Mouse (Mus musculus) MEL (cell line): ENCODE data around the gene Tnfsf14. TPM values are rescaled to one million over a fixed set of nuclear protein-coding genes. Genes with fewer than 3 reads are reported as not detected.

ENCODE experiments used
- DNase-seq: peaks from one replicate; pipeline ENCODE4 v3.0.0; 2011; ENCODE audit warnings: low read depth, low spot score
- H3K27ac ChIP-seq: 2 replicates; pipeline ENCODE4 v1.5.1; 2012; ENCODE audit warnings: low read depth, mild to moderate bottlenecking, control low read depth, low read length, moderate library complexity; ENCODE audit not compliant: control insufficient read depth
- H3K27me3 ChIP-seq, 2 experiments: fragments of 150-350 bp in 1 of 2; sonication (generic) in 1 of 2; 2 replicates each; pipeline ENCODE4 v1.6.1; 2012; ENCODE audit warnings: low read length in 2 of 2, mild to moderate bottlenecking in 2 of 2, improper control_type of control experiment in 1 of 2, moderate library complexity in 1 of 2; ENCODE audit not compliant: insufficient read depth in 2 of 2, control insufficient read depth in 1 of 2
- H3K36me3 ChIP-seq, 2 experiments: 2 replicates each; pipeline ENCODE4 v1.6.1; 2012 to 2014; ENCODE audit warnings: low read length in 2 of 2, improper control_type of control experiment in 1 of 2, inconsistent platforms in 1 of 2, mild to moderate bottlenecking in 1 of 2; ENCODE audit not compliant: insufficient read depth in 2 of 2, control insufficient read depth in 1 of 2
- H3K4me1 ChIP-seq, 2 experiments: fragments of 150-350 bp in 1 of 2; sonication (generic) in 1 of 2; 2 replicates each; pipeline ENCODE4 v1.6.1; 2012; ENCODE audit warnings: low read length in 2 of 2, improper control_type of control experiment in 1 of 2, mild to moderate bottlenecking in 1 of 2; ENCODE audit not compliant: insufficient read depth in 2 of 2, control insufficient read depth in 1 of 2
- H3K4me3 ChIP-seq, 2 experiments: fragments of 150-350 bp in 1 of 2; sonication (generic) in 1 of 2; 2 replicates each; pipeline ENCODE4 v1.5.1; 2012; ENCODE audit warnings: low read depth in 2 of 2, low read length in 2 of 2, mild to moderate bottlenecking in 2 of 2, moderate library complexity in 2 of 2, control low read depth in 1 of 2, improper control_type of control experiment in 1 of 2; ENCODE audit not compliant: control insufficient read depth in 1 of 2, insufficient read depth in 1 of 2
- H3K79me2 ChIP-seq: 2 replicates; pipeline ENCODE4 v1.6.1; 2012; ENCODE audit warnings: mild to moderate bottlenecking, low read length, moderate library complexity; ENCODE audit not compliant: control insufficient read depth, poor library complexity, insufficient read depth
- H3K9ac ChIP-seq: 2 replicates; pipeline ENCODE4 v1.6.1; 2012; ENCODE audit warnings: low read depth, mild to moderate bottlenecking, control low read depth, low read length, moderate library complexity; ENCODE audit not compliant: control insufficient read depth, poor library complexity, severe bottlenecking
- H3K9me3 ChIP-seq: fragments of 150-350 bp; sonication (generic); replicated peaks from 2 replicates; pipeline ENCODE4 v1.6.1; 2012; ENCODE audit warnings: mild to moderate bottlenecking, low read length, improper control_type of control experiment, moderate library complexity; ENCODE audit not compliant: insufficient read depth
- BHLHE40 ChIP-seq: IDR thresholded peaks from 2 replicates; pipeline ENCODE4 v1.6.1; 2012; ENCODE audit warnings: low read depth, mild to moderate bottlenecking, inconsistent platforms, low read length, improper control_type of control experiment, borderline replicate concordance
- CHD1 ChIP-seq: IDR thresholded peaks from 2 replicates; pipeline ENCODE4 v1.6.1; 2012; ENCODE audit warnings: low read depth, mild to moderate bottlenecking, inconsistent platforms, low read length, improper control_type of control experiment
- CHD2 ChIP-seq: IDR thresholded peaks from 2 replicates; pipeline ENCODE4 v1.6.1; 2011; ENCODE audit warnings: low read length, improper control_type of control experiment
- CTCF ChIP-seq, 3 experiments: IDR thresholded peaks in 2 of 3; conservative IDR thresholded peaks in 1 of 3; 2 replicates each; pipeline ENCODE4 v1.5.1; 2011 to 2012; ENCODE audit warnings: low read length in 3 of 3, low read depth in 2 of 3, mild to moderate bottlenecking in 2 of 3, improper control_type of control experiment in 1 of 3, inconsistent platforms in 1 of 3, mixed read lengths in 1 of 3, moderate library complexity in 1 of 3; ENCODE audit not compliant: control insufficient read depth in 1 of 3, insufficient read depth in 1 of 3, poor library complexity in 1 of 3, severe bottlenecking in 1 of 3
- ELF1 ChIP-seq: IDR thresholded peaks from 2 replicates; pipeline ENCODE4 v1.6.1; 2014; ENCODE audit warnings: low read depth, mild to moderate bottlenecking, inconsistent platforms, low read length, improper control_type of control experiment, moderate library complexity
- ETS1 ChIP-seq: IDR thresholded peaks from 2 replicates; pipeline ENCODE4 v1.6.1; 2012; ENCODE audit warnings: low read depth, mild to moderate bottlenecking, inconsistent platforms, low read length, improper control_type of control experiment, moderate library complexity
- GATA1 ChIP-seq: IDR thresholded peaks from 2 replicates; pipeline ENCODE4 v1.6.1; 2011; ENCODE audit warnings: low read depth, low read length, improper control_type of control experiment
- JUND ChIP-seq: IDR thresholded peaks from 2 replicates; pipeline ENCODE4 v1.6.1; 2011; ENCODE audit warnings: low read depth, mild to moderate bottlenecking, improper control_type of control experiment, low read length
- MAFK ChIP-seq: IDR thresholded peaks from 2 replicates; pipeline ENCODE4 v1.6.1; 2011; ENCODE audit warnings: low read depth, mild to moderate bottlenecking, low read length, improper control_type of control experiment, borderline replicate concordance
- MAZ ChIP-seq: IDR thresholded peaks from 2 replicates; pipeline ENCODE4 v1.6.1; 2012; ENCODE audit warnings: low read depth, mild to moderate bottlenecking, inconsistent platforms, low read length, improper control_type of control experiment
- MYB ChIP-seq: IDR thresholded peaks from 2 replicates; pipeline ENCODE4 v1.6.1; 2011; ENCODE audit warnings: mild to moderate bottlenecking, low read depth, low read length, improper control_type of control experiment
- NELFE ChIP-seq: IDR thresholded peaks from 2 replicates; pipeline ENCODE4 v1.6.1; 2011; ENCODE audit warnings: low read depth, low read length, improper control_type of control experiment
- POLR2A ChIP-seq, 2 experiments: IDR thresholded peaks; 2 replicates each; pipeline ENCODE4 v1.6.1; 2011 to 2012; ENCODE audit warnings: low read length in 2 of 2, mild to moderate bottlenecking in 2 of 2, control low read depth in 1 of 2, improper control_type of control experiment in 1 of 2, low read depth in 1 of 2, moderate library complexity in 1 of 2; ENCODE audit not compliant: control insufficient read depth in 1 of 2, insufficient read depth in 1 of 2, poor library complexity in 1 of 2
- RAD21 ChIP-seq: IDR thresholded peaks from 2 replicates; pipeline ENCODE4 v1.6.1; 2011; ENCODE audit warnings: mild to moderate bottlenecking, low read depth, low read length, improper control_type of control experiment
- RCOR1 ChIP-seq: IDR thresholded peaks from 2 replicates; pipeline ENCODE4 v1.6.1; 2012; ENCODE audit warnings: low read depth, mild to moderate bottlenecking, inconsistent platforms, low read length, improper control_type of control experiment
- SMC3 ChIP-seq: IDR thresholded peaks from 2 replicates; pipeline ENCODE4 v1.6.1; 2011; ENCODE audit warnings: low read depth, low read length, improper control_type of control experiment
- TAL1 ChIP-seq: IDR thresholded peaks from 2 replicates; pipeline ENCODE4 v1.6.1; 2012; ENCODE audit warnings: mild to moderate bottlenecking, inconsistent platforms, low read length, moderate library complexity, mixed read lengths
- TBP ChIP-seq: IDR thresholded peaks from 2 replicates; pipeline ENCODE4 v1.8.0; 2011; ENCODE audit warnings: low read depth, low read length, improper control_type of control experiment
- TCF12 ChIP-seq: IDR thresholded peaks from 2 replicates; pipeline ENCODE4 v1.6.1; 2014; ENCODE audit warnings: low read depth, mild to moderate bottlenecking, inconsistent platforms, low read length, improper control_type of control experiment, moderate library complexity
- UBTF ChIP-seq: IDR thresholded peaks from 2 replicates; pipeline ENCODE4 v1.6.1; 2012; ENCODE audit warnings: low read depth, mild to moderate bottlenecking, inconsistent platforms, low read length, improper control_type of control experiment, moderate library complexity, borderline replicate concordance; ENCODE audit not compliant: insufficient read depth
- USF1 ChIP-seq: IDR thresholded peaks from 2 replicates; pipeline ENCODE4 v1.6.1; 2014; ENCODE audit warnings: low read depth, mild to moderate bottlenecking, inconsistent platforms, low read length, improper control_type of control experiment, moderate library complexity
- ZC3H11A ChIP-seq: IDR thresholded peaks from 2 replicates; pipeline ENCODE4 v1.6.1; 2012; ENCODE audit warnings: low read depth, mild to moderate bottlenecking, inconsistent platforms, low read length, improper control_type of control experiment
- ZKSCAN1 ChIP-seq: IDR thresholded peaks from 2 replicates; pipeline ENCODE4 v1.6.1; 2012; ENCODE audit warnings: low read depth, mild to moderate bottlenecking, inconsistent platforms, low read length, improper control_type of control experiment, moderate library complexity
- ZMIZ1 ChIP-seq: IDR thresholded peaks from 2 replicates; pipeline ENCODE4 v1.6.1; 2012; ENCODE audit warnings: low read depth, mild to moderate bottlenecking, inconsistent platforms, low read length, improper control_type of control experiment, moderate library complexity
- polyA plus RNA-seq, 2 experiments: library from polyadenylated mRNA; stranded (reverse) in 1 of 2; unstranded in 1 of 2; fragments of >175 nt in 1 of 2; fragments of >200 nt in 1 of 2; gene quantifications; 2 replicates each; pipeline versions ENCODE4 v1.2.1 to v1.2.4; 2012; ENCODE audit warnings: low replicate concordance in 2 of 2, low read depth in 1 of 2; ENCODE audit not compliant: insufficient read length in 2 of 2, insufficient read depth in 1 of 2, missing spikeins in 1 of 2
- total RNA-seq: library from RNA; depleted of rRNA; stranded (reverse); fragments of 300-350 nt; gene quantifications from 2 replicates; pipeline ENCODE4 v1.2.3, GENCODE M21; 2012

Tnfsf14 gene
- total and polyA plus RNA-seq, 3 experiments: not detected

DNA sequence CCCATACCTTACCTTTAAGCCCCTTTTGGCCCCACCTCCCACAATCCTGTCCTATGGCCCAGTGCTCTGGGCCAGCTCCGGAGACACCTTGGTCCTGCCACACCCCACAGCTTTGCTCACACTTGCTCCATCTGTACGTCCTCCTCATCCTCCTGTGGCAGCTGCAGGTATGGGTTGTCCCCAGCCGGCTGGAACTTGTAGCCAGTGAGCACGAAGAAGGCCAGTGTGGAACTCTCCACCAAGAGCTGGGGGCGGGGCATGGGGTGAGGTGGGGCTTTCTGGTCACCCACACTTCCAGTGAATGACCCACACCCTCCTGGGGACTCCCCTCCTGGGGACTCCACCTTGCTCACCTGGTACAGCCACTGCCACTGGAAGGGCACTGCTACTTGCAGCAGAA is 41.8 kb upstream of the Tnfsf14 start:
- no peak overlapping the region for H3K4me3 ChIP-seq
- H3K27ac ChIP-seq: no peak overlapping the region
- no peaks in the 10 kb centered on the region for H3K27me3 ChIP-seq
- DNase-seq: no peak
- no peaks in the 10 kb centered on the region for H3K4me1 ChIP-seq
- TF ChIP-seq USF1 (no peak), MYB (no peak), ZMIZ1 (no peak), ETS1 (no peak), GATA1 (no peak), MAZ (no peak), BHLHE40 (no peak), RAD21 (no peak)
- H3K9ac ChIP-seq: no peak overlapping the region
- no peaks in the 10 kb centered on the region for H3K79me2 ChIP-seq
- H3K9me3 ChIP-seq: no peaks in the 10 kb centered on the region
- H3K36me3 ChIP-seq: no peaks in the 10 kb centered on the region; a peak in 1 of 4 replicates

DNA sequence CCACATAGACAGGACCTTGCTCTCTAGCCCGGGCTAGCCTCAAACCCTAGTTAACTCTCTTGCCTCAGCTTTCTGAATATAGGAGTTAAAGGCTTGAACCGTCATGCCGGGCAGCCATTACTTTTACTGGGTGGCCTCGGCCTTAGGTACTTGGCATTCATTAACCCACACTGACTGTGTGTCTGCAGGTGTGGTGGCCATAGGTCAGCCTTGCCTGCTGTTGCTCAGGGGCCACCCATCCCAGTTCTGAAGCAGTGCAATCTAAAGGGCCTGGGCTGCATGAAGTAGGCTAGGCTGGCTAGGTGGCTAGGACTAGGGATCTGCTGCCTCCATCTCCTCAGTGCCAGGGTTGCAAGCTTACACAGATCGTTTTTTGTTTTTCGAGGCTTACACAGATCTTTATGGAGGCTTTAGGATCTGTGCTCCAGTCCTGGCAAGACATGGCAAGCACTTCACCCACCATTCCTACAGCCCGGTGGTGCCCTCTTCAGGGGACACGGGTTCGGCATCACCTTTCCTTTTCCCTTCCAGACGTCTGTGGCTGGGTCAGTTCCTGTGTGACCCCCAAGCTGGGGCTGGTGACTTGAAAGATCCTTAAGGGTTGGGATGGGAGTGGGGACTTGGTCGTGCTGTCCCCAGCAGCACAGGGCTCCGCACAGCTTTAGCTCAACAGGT is 40.4 kb upstream of the Tnfsf14 start:
- TF ChIP-seq CTCF (IDR thresholded peaks at IDR 0.05 in 2 of 3, conservative IDR thresholded peaks at IDR 0.05 in 1 of 3; ENCODE audit: control insufficient read depth in 1 of 3, insufficient read depth in 1 of 3, low read depth in 2 of 3, low read length in 3 of 3, poor library complexity in 1 of 3, severe bottlenecking in 1 of 3) (peak in 1 of 3 experiments; percentile 15; a peak in 2 of 6 replicates), TCF12 (no peak)
- no peaks in the 10 kb centered on the region for H3K4me1 ChIP-seq
- no peak overlapping the region for H3K4me3 ChIP-seq
- H3K79me2 ChIP-seq: no peaks in the 10 kb centered on the region
- H3K9me3 ChIP-seq: no peaks in the 10 kb centered on the region
- H3K9ac ChIP-seq: no peak overlapping the region
- H3K27me3 ChIP-seq: no peaks in the 10 kb centered on the region
- H3K27ac ChIP-seq: no peak overlapping the region
- no peak for DNase-seq
- H3K36me3 ChIP-seq: no peaks in the 10 kb centered on the region; a peak in 1 of 4 replicates

DNA sequence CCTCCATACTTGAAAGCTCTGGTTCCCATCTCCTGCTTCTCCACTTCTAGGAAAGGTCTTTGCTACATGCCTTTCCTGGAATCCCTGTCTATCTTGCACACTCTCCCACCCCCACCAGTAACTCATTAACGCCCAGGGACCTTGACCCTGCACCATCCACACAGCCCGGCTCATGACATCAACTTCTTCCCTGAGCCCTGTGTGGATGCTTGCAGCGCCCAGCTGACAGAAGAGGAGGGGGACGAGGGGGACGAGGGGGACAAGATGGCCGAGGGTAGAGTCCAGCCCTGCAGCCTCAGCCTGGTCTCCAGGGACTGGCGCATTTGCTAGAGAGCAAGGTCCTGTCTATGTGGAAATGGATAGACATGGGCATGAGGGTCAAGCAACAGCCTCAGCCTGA is 39.1 kb upstream of the Tnfsf14 start:
- Histone ChIP-seq H3K4me3 (no peak overlapping the region), H3K4me1 (peaks cover 4 to 7% of the 10 kb centered on the region in 2 experiments), H3K9me3 (no peaks in the 10 kb centered on the region), H3K79me2 (no peaks in the 10 kb centered on the region), H3K36me3 (peaks cover 0 to 6% of the 10 kb centered on the region in 2 experiments; a peak in 3 of 4 replicates), H3K9ac (no peak overlapping the region), H3K27ac (no peak overlapping the region), H3K27me3 (no peaks in the 10 kb centered on the region)
- DNase-seq: no peak
- TF ChIP-seq ZMIZ1 (no peak), USF1 (no peak), JUND (no peak), ZKSCAN1 (no peak), ETS1 (no peak), ELF1 (no peak), MAFK (no peak), BHLHE40 (no peak), TBP (no peak), NELFE (no peak), CTCF (IDR thresholded peaks at IDR 0.05 in 2 of 3, conservative IDR thresholded peaks at IDR 0.05 in 1 of 3; ENCODE audit: control insufficient read depth in 1 of 3, insufficient read depth in 1 of 3, low read depth in 2 of 3, low read length in 3 of 3, poor library complexity in 1 of 3, severe bottlenecking in 1 of 3) (no peak), UBTF (no peak), CHD2 (no peak), POLR2A (IDR thresholded peaks at IDR 0.05; ENCODE audit: control insufficient read depth in 1 of 2, insufficient read depth in 1 of 2, low read depth in 1 of 2, low read length in 2 of 2, poor library complexity in 1 of 2) (no peak), SMC3 (no peak), CHD1 (no peak), GATA1 (no peak), ZC3H11A (no peak), TAL1 (no peak), RCOR1 (no peak)
